Mouse (Mus musculus): ENCODE measurements around the gene Olfr1166. TPM values are rescaled to one million over a fixed set of nuclear protein-coding genes. Genes with fewer than 3 reads are reported as not detected.

The Olfr1166 gene
- polyA plus RNA-seq (2012; ENCODE audit: low replicate concordance), result not detected in 2 replicates

DNA sequence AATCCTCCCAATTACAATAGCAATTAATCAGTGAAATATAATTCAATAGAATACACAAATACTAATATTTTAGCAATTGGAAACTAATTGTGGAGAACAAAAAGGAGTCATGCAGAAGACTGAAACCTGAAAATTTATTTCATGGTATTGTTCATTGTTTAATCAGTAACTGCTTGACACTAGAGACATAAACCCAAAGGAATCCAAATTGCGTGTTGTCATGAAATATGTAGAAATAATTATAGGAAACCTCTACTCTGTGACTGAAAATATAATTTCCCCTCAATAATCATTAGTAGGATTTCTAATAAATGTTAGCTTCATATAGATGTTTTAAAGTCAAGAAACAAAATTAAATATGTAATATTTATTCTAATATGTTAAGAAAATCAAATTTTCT is at the start of gene Olfr1166:
TSS of gene Olfr1166 (minus strand) at position 101 of the 400 bp plus-strand sequence.

GRCm38 (mm10) chr2:88155093-88155492 is 27.0 kb upstream of the Olfr1166 start, which contains the start of gene Olfr1167:
Gene Olfr1167, minus strand, starts transcription at chr2:88155193.

GRCm38 (mm10) chr2:88093866-88094265 is 34.2 kb downstream of the Olfr1166 start, which contains the start of gene Olfr1164:
Gene Olfr1164, minus strand, starts transcription at chr2:88093966.

Other genes starting within 250 kb of the Olfr1166 start
- gene Olfr1153, start 233.3 kb downstream of the Olfr1166 start, polyA plus RNA-seq (2012; ENCODE audit: low replicate concordance), result 0.12 TPM in 1 of 2 replicates, not detected in the other
- gene Olfr1154, start 223.1 kb downstream of the Olfr1166 start, polyA plus RNA-seq (2012; ENCODE audit: low replicate concordance), result not detected in 2 replicates
- not detected in 2 replicates for gene Olfr1155, start 183.1 kb downstream of the Olfr1166 start, polyA plus RNA-seq (2012; ENCODE audit: low replicate concordance)
- gene Olfr1156, start 175.2 kb downstream of the Olfr1166 start, polyA plus RNA-seq (2012; ENCODE audit: low replicate concordance), result not detected in 2 replicates
- gene Olfr1157, start 160.0 kb downstream of the Olfr1166 start, polyA plus RNA-seq (2012; ENCODE audit: low replicate concordance), result not detected in 2 replicates
- not detected in 2 replicates for gene Olfr74, start 153.6 kb downstream of the Olfr1166 start, polyA plus RNA-seq (2012; ENCODE audit: low replicate concordance)
- gene Olfr1158, start 138.2 kb downstream of the Olfr1166 start, polyA plus RNA-seq (2012; ENCODE audit: low replicate concordance), result not detected in 2 replicates
- not detected in 2 replicates for gene Olfr1160, start 120.0 kb downstream of the Olfr1166 start, polyA plus RNA-seq (2012; ENCODE audit: low replicate concordance)
- gene Olfr1161, start 105.5 kb downstream of the Olfr1166 start, polyA plus RNA-seq (2012; ENCODE audit: low replicate concordance), result not detected in 2 replicates
- not detected in 2 replicates for gene Olfr73, start 90.6 kb downstream of the Olfr1166 start, polyA plus RNA-seq (2012; ENCODE audit: low replicate concordance)
- gene Olfr1162, start 77.1 kb downstream of the Olfr1166 start, polyA plus RNA-seq (2012; ENCODE audit: low replicate concordance), result not detected in 2 replicates
- gene Olfr1163, start 56.4 kb downstream of the Olfr1166 start, polyA plus RNA-seq (2012; ENCODE audit: low replicate concordance), result not detected in 2 replicates
- gene Olfr1164, start 34.3 kb downstream of the Olfr1166 start, polyA plus RNA-seq (2012; ENCODE audit: low replicate concordance), result not detected in 2 replicates
- not detected in 2 replicates for gene Olfr1167, start 26.9 kb upstream of the Olfr1166 start, polyA plus RNA-seq (2012; ENCODE audit: low replicate concordance)
- not detected in 2 replicates for gene Olfr1168, start 53.6 kb upstream of the Olfr1166 start, polyA plus RNA-seq (2012; ENCODE audit: low replicate concordance)
- gene Olfr1170, start 100.1 kb upstream of the Olfr1166 start, polyA plus RNA-seq (2012; ENCODE audit: low replicate concordance), result not detected in 2 replicates
- gene Olfr1173, start 151.6 kb upstream of the Olfr1166 start, polyA plus RNA-seq (2012; ENCODE audit: low replicate concordance), result not detected in 2 replicates
- gene Olfr1174-ps, start 186.9 kb upstream of the Olfr1166 start, polyA plus RNA-seq (2012; ENCODE audit: low replicate concordance), result not detected in 2 replicates
- gene Olfr1175-ps, start 198.9 kb upstream of the Olfr1166 start, polyA plus RNA-seq (2012; ENCODE audit: low replicate concordance), result not detected in 2 replicates
- not detected in 2 replicates for gene Olfr1176, start 208.4 kb upstream of the Olfr1166 start, polyA plus RNA-seq (2012; ENCODE audit: low replicate concordance)
- not detected in 2 replicates for gene Olfr1177-ps, start 218.2 kb upstream of the Olfr1166 start, polyA plus RNA-seq (2012; ENCODE audit: low replicate concordance)

Measured in hematopoietic multipotent progenitor cell, adult 10-12 weeks (in vitro differentiated cells).